Mouse (Mus musculus) liver, embryonic 14.5 days (tissue): ENCODE results near the gene Hydin.

Source experiments
- CTCF ChIP-seq: IDR thresholded peaks from 2 replicates; pipeline ENCODE4 v1.5.1; 2016; ENCODE audit warnings: antibody characterized with exemption, low read depth, control low read depth
- EP300 ChIP-seq: IDR thresholded peaks from 2 replicates; pipeline ENCODE4 v1.6.1; 2016; ENCODE audit warnings: antibody characterized with exemption, low read depth

DNA sequence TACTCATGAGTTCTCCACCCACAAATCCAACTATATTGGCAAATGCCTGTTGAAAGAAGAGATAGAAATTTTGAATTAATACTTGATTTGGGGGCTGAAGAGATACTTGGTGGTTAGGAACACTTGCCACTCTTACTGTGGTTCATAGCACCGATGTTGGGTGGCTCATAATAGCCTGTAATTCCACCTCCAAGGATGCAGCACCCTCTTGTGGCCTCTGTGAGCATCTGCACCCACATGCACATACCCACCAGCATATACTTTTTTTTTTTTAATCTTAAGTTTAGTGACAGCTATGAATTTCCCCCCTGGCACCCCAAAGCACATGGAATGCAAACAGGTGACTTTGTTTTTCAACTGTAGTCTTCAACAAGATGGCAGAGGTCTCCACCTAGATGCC is 283.6 kb downstream of the Hydin start:
- TF ChIP-seq CTCF (peak; percentile 31; the same call in 1 of the 2 replicates), EP300 (no peak)
